Mouse (Mus musculus) retina, postnatal 1 day (tissue): Measurements from ENCODE around the gene Vac14.

Source experiments
- DNase-seq: peaks from one replicate; pipeline ENCODE4 v3.0.0-alpha.2; 2012

Vac14 gene

GRCm38 (mm10) chr8:110618391-110619207 lies at the start of gene Vac14:
Vac14 (plus strand) TSS chr8:110618585.
- DNase-seq: peak; percentile 97

- no peak for DNase-seq
Measured at GRCm38 (mm10) chr8:110592641-110593040, 25.7 kb upstream of the Vac14 start.

GRCm38 (mm10) chr8:110594164-110594563 lies 24.2 kb upstream of the Vac14 start:
- no peak for DNase-seq

- DNase-seq: peak; percentile 82
Measured at GRCm38 (mm10) chr8:110604556-110604955, 13.8 kb upstream of the Vac14 start.

- DNase-seq: peak; percentile 6
Measured at GRCm38 (mm10) chr8:110605401-110606015, 12.9 kb upstream of the Vac14 start.

GRCm38 (mm10) chr8:110615730-110616129 lies 2.7 kb upstream of the Vac14 start:
- DNase-seq: no peak

- no peak for DNase-seq
Measured at GRCm38 (mm10) chr8:110617801-110618358, 505 bp upstream of the Vac14 start.

- DNase-seq: peak; percentile 14
Measured at GRCm38 (mm10) chr8:110619208-110619574, 806 bp downstream of the Vac14 start.

GRCm38 (mm10) chr8:110619919-110620318 lies 1.5 kb downstream of the Vac14 start:
- DNase-seq: no peak

- no peak for DNase-seq
Measured at GRCm38 (mm10) chr8:110626431-110626830, 8.0 kb downstream of the Vac14 start.

- DNase-seq: peak; percentile 70
Measured at GRCm38 (mm10) chr8:110629245-110630063, 11.1 kb downstream of the Vac14 start.

- no peak for DNase-seq
Measured at GRCm38 (mm10) chr8:110630079-110630478, 11.7 kb downstream of the Vac14 start.

- peak; percentile 17 for DNase-seq
Measured at GRCm38 (mm10) chr8:110630571-110631071, 12.2 kb downstream of the Vac14 start.

- DNase-seq: no peak
Measured at GRCm38 (mm10) chr8:110631201-110631600, 12.8 kb downstream of the Vac14 start.

GRCm38 (mm10) chr8:110633814-110634213 lies 15.4 kb downstream of the Vac14 start:
- DNase-seq: no peak

GRCm38 (mm10) chr8:110636182-110636581 lies 17.8 kb downstream of the Vac14 start:
- DNase-seq: peak; percentile 18

- no peak for DNase-seq
Measured at GRCm38 (mm10) chr8:110642331-110642730, 23.9 kb downstream of the Vac14 start.

- no peak for DNase-seq
Measured at GRCm38 (mm10) chr8:110643177-110643576, 24.8 kb downstream of the Vac14 start.

- DNase-seq: no peak
Measured at GRCm38 (mm10) chr8:110644422-110644821, 26.0 kb downstream of the Vac14 start.

- DNase-seq: no peak
Measured at GRCm38 (mm10) chr8:110644901-110645300, 26.5 kb downstream of the Vac14 start.

GRCm38 (mm10) chr8:110645340-110645739 lies 27.0 kb downstream of the Vac14 start:
- no peak for DNase-seq

GRCm38 (mm10) chr8:110646064-110646463 lies 27.7 kb downstream of the Vac14 start:
- DNase-seq: peak; percentile 69

GRCm38 (mm10) chr8:110648577-110648976 lies 30.2 kb downstream of the Vac14 start:
- DNase-seq: no peak
